Mouse (Mus musculus) G1E-ER4 (cell line): ENCODE measurements around the gene Smim10l1. TPM values are rescaled to one million over a fixed set of nuclear protein-coding genes. Genes with fewer than 3 reads are reported as not detected.

Experiments
- GATA1 ChIP-seq: IDR thresholded peaks from one replicate; pipeline ENCODE4 v1.8.0; 2012; ENCODE audit warnings: low read length, inconsistent platforms
- polyA plus RNA-seq: library from polyadenylated mRNA; stranded (reverse); fragments of >175 nt; gene quantifications from 2 replicates; pipeline ENCODE4 v1.2.3, GENCODE M21; 2012

Gene Smim10l1
- 63.3 and 86.0 TPM in 2 replicates for polyA plus RNA-seq

GRCm38 (mm10) chr6:133104609-133104921 lies at the start of gene Smim10l1:
Gene Smim10l1, plus strand, starts transcription at chr6:133104909.
- no peak for TF ChIP-seq GATA1

GRCm38 (mm10) chr6:133055716-133056115 lies 49.0 kb upstream of the Smim10l1 start, which contains the start of gene Tas2r140:
Gene Tas2r140, minus strand, starts transcription at chr6:133055816.
- TF ChIP-seq GATA1 = no peak

DNA sequence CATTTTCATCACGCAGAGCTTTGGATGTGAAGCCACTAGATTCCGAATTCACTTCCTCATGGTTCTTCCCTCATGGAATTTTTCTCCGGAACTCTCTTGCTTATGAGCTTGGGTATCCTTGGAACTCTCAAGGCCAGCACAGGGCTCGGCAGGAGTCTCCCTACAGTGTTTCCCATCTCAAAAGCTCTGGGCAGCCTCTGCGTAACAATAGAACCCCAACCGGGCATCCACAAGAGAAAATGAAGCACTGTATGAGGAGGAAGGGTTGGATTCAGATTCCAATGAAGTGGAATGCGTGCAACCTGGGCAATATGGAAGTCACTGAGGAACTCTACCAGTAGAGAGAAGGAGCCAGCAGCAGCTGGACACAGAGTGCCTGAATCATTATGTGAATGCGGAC lies 12.5 kb upstream of the Smim10l1 start:
- TF ChIP-seq GATA1 = no peak

DNA sequence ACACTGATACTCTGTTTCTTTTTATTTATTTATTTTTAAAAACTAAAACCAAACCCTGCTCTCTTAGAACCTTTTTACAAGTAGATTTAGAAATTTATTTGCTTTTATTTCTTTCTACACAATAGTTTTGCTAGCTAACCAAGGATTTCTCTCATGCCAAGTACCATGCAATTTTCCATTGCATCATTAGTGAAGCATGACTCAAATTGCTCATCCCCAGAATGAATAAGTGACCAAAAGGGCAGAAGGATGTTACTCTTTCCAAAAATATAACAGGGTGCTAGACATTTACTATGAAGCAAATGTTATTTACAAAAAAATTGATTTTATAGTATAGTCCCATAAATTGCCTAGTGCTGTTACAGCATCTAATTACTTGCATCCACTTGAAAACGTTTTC lies 2.3 kb upstream of the Smim10l1 start:
- TF ChIP-seq GATA1 = no peak

- TF ChIP-seq GATA1 = no peak
Measured at GRCm38 (mm10) chr6:133104922-133105859, 482 bp downstream of the Smim10l1 start.

Other genes with a start within 250 kb of the Smim10l1 start
- gene Tas2r116, start 249.5 kb upstream of the Smim10l1 start, polyA plus RNA-seq = not detected in 2 replicates
- gene Tas2r110, start 236.9 kb upstream of the Smim10l1 start, polyA plus RNA-seq = not detected in 2 replicates
- gene Tas2r113, start 211.9 kb upstream of the Smim10l1 start, polyA plus RNA-seq = not detected in 2 replicates
- not detected in 2 replicates for gene Tas2r125, start 195.3 kb upstream of the Smim10l1 start, polyA plus RNA-seq
- not detected in 2 replicates for gene Tas2r129, start 153.8 kb upstream of the Smim10l1 start, polyA plus RNA-seq
- gene Tas2r131, start 147.0 kb upstream of the Smim10l1 start, polyA plus RNA-seq = not detected in 2 replicates
- not detected in 2 replicates for gene Tas2r109, start 123.9 kb upstream of the Smim10l1 start, polyA plus RNA-seq
- gene Tas2r103, start 67.8 kb upstream of the Smim10l1 start, polyA plus RNA-seq = not detected in 2 replicates
- not detected in 2 replicates for gene Tas2r140, start 49.1 kb upstream of the Smim10l1 start, polyA plus RNA-seq
- not detected in 2 replicates for gene 5530400C23Rik, start 187.3 kb downstream of the Smim10l1 start, polyA plus RNA-seq